Mouse (Mus musculus): ENCODE results near the gene Ccdc153.
A peak's percentile ranks its signal among the peaks of the same experiment; 100 is the strongest.

GRCm38 (mm10) chr9:44239447-44239846 is 1.0 kb upstream of the Ccdc153 start:
- TF ChIP-seq EP300 (IDR thresholded peaks at IDR 0.05; ENCODE audit: low read depth) = no peak
- peak; percentile 72 for TF ChIP-seq CTCF (IDR thresholded peaks at IDR 0.05; ENCODE audit: low read depth)
